Mouse (Mus musculus) kidney, postnatal 10 days (tissue): ENCODE results near the gene Ube2d1.
A peak's percentile ranks its signal among the peaks of the same experiment; 100 is the strongest.

Experiments used
- DNase-seq: peaks from one replicate; pipeline ENCODE4 v3.0.0; 2021; ENCODE audit warnings: mixed read lengths

Ube2d1 gene

GRCm38 (mm10) chr10:71284131-71284510 is 941 bp downstream of the Ube2d1 start:
- DNase-seq = no peak

- DNase-seq = no peak
Measured at GRCm38 (mm10) chr10:71273008-71273739, 11.9 kb downstream of the Ube2d1 start.

- DNase-seq = no peak
Measured at GRCm38 (mm10) chr10:71267973-71268372, 17.1 kb downstream of the Ube2d1 start.

GRCm38 (mm10) chr10:71267511-71267910 is 17.6 kb downstream of the Ube2d1 start:
- no peak for DNase-seq

- DNase-seq = no peak
Measured at GRCm38 (mm10) chr10:71265067-71265466, 20.0 kb downstream of the Ube2d1 start.

GRCm38 (mm10) chr10:71261637-71262036 is 23.4 kb downstream of the Ube2d1 start:
- peak; percentile 3 for DNase-seq

- peak; percentile 37 for DNase-seq
Measured at GRCm38 (mm10) chr10:71258943-71259342, 26.1 kb downstream of the Ube2d1 start.

GRCm38 (mm10) chr10:71258516-71258915 is 26.5 kb downstream of the Ube2d1 start:
- no peak for DNase-seq

- no peak for DNase-seq
Measured at GRCm38 (mm10) chr10:71253147-71253546, 31.9 kb downstream of the Ube2d1 start.

- DNase-seq = peak; percentile 7
Measured at GRCm38 (mm10) chr10:71252421-71252820, 32.6 kb downstream of the Ube2d1 start.

GRCm38 (mm10) chr10:71251846-71252245 is 33.2 kb downstream of the Ube2d1 start:
- no peak for DNase-seq

GRCm38 (mm10) chr10:71251256-71251655 is 33.8 kb downstream of the Ube2d1 start:
- no peak for DNase-seq

GRCm38 (mm10) chr10:71250472-71250871 is 34.6 kb downstream of the Ube2d1 start:
- DNase-seq = peak; percentile 3

GRCm38 (mm10) chr10:71249086-71249880 is 35.8 kb downstream of the Ube2d1 start:
- DNase-seq = peak; percentile 1

GRCm38 (mm10) chr10:71246956-71247355 is 38.1 kb downstream of the Ube2d1 start:
- peak; percentile 1 for DNase-seq

GRCm38 (mm10) chr10:71239479-71240120 is 45.5 kb downstream of the Ube2d1 start:
- no peak for DNase-seq

- DNase-seq = no peak
Measured at GRCm38 (mm10) chr10:71238240-71238554, 46.9 kb downstream of the Ube2d1 start, which contains the start of gene Tfam. Gene Tfam, minus strand, starts transcription at chr10:71238280.

GRCm38 (mm10) chr10:71237516-71238239 is 47.4 kb downstream of the Ube2d1 start:
- DNase-seq = peak; percentile 98

GRCm38 (mm10) chr10:71234071-71234470 is 51.0 kb downstream of the Ube2d1 start:
- no peak for DNase-seq

- peak; percentile 94 for DNase-seq
Measured at GRCm38 (mm10) chr10:71225894-71226293, 59.2 kb downstream of the Ube2d1 start.

GRCm38 (mm10) chr10:71223101-71223500 is 62.0 kb downstream of the Ube2d1 start:
- DNase-seq = no peak

- DNase-seq = no peak
Measured at GRCm38 (mm10) chr10:71222639-71223038, 62.4 kb downstream of the Ube2d1 start.
